Mouse (Mus musculus) stomach, embryonic 15.5 days (tissue): ENCODE data around the gene Rfx2. TPM values are rescaled to one million over a fixed set of nuclear protein-coding genes. Genes with fewer than 3 reads are reported as not detected.

Experiments used
- ATAC-seq: fragments of 200-750 bp; cut with Nextera tagmentation; 2 replicates; pipeline ENCODE4 v1.8.0; 2017; ENCODE audit warnings: low read depth, moderate number of reproducible peaks, moderate TSS enrichment; ENCODE audit not compliant: insufficient read depth, low FRiP score
- H3K27ac ChIP-seq: fragments of 300-500 bp; sonication (generic); 2 replicates; pipeline ENCODE4 v1.5.1; 2015; ENCODE audit warnings: mild to moderate bottlenecking, inconsistent platforms
- H3K27me3 ChIP-seq: fragments of 300-500 bp; sonication (generic); replicated peaks from 2 replicates; pipeline ENCODE4 v1.6.1; 2015; ENCODE audit warnings: inconsistent platforms
- H3K36me3 ChIP-seq: fragments of 300-500 bp; sonication (generic); 2 replicates; pipeline ENCODE4 v1.6.1; 2015; ENCODE audit warnings: inconsistent platforms
- H3K4me1 ChIP-seq: fragments of 300-500 bp; sonication (generic); 2 replicates; pipeline ENCODE4 v1.6.1; 2015; ENCODE audit warnings: inconsistent platforms
- H3K4me2 ChIP-seq: fragments of 300-500 bp; sonication (generic); 2 replicates; pipeline ENCODE4 v1.6.1; 2015; ENCODE audit warnings: mild to moderate bottlenecking, inconsistent platforms
- H3K4me3 ChIP-seq: fragments of 300-500 bp; sonication (generic); replicated peaks from 2 replicates; pipeline ENCODE4 v1.5.1; 2015; ENCODE audit warnings: inconsistent platforms
- H3K9ac ChIP-seq: fragments of 300-500 bp; sonication (generic); 2 replicates; pipeline ENCODE4 v1.6.1; 2015; ENCODE audit warnings: inconsistent platforms
- H3K9me3 ChIP-seq: fragments of 300-500 bp; sonication (generic); 2 replicates; pipeline ENCODE4 v1.6.1; 2016; ENCODE audit warnings: inconsistent platforms
- WGBS: fragments of 180-500 bp; shearing (Covaris S2); methylation state at CpG from one replicate; pipeline ENCODE4 v1.1.7; 2015; 5-methylcytosine and 5-hydroxymethylcytosine counted together
- polyA plus RNA-seq: library from polyadenylated mRNA; unstranded; fragments of >200 nt; fragmentation: Nextera tagmentation; extraction: Ambion mirVana; gene quantifications from 2 replicates; pipeline ENCODE4 v1.2.1, GENCODE M21; 2015

Rfx2 gene
- polyA plus RNA-seq, 1 experiment from 2014 or later: 6.6 TPM

- Histone ChIP-seq H3K27ac (no peak overlapping the region), H3K27me3 (no peaks in the 10 kb centered on the region), H3K4me2 (no peak overlapping the region), H3K9ac (no peak overlapping the region), H3K4me1 (no peaks in the 10 kb centered on the region; the same call in 1 of the 2 replicates), H3K36me3 (no peaks in the 10 kb centered on the region), H3K9me3 (no peaks in the 10 kb centered on the region), H3K4me3 (no peak overlapping the region)
- 75% methylated on average over 17 of the region's 17 CpGs for WGBS
- no peak for ATAC-seq
These were observed 90.6 kb downstream of the Rfx2 start for GRCm38 (mm10) chr17:56740118-56740787.

GRCm38 (mm10) chr17:56738221-56738620, 92.6 kb downstream of the Rfx2 start:
- Histone ChIP-seq H3K9me3 (no peaks in the 10 kb centered on the region), H3K27ac (no peak overlapping the region), H3K4me3 (no peak overlapping the region), H3K9ac (no peak overlapping the region), H3K4me1 (no peaks in the 10 kb centered on the region; the same call in 1 of the 2 replicates), H3K36me3 (no peaks in the 10 kb centered on the region), H3K27me3 (no peaks in the 10 kb centered on the region), H3K4me2 (no peak overlapping the region)
- no peak for ATAC-seq
- WGBS: 73% methylated on average over 10 of the region's 10 CpGs

- no peak overlapping the region for H3K4me3 ChIP-seq
- H3K9ac ChIP-seq: no peak overlapping the region
- H3K36me3 ChIP-seq: no peaks in the 10 kb centered on the region
- ATAC-seq: no peak
- 46% methylated on average over 8 of the region's 8 CpGs for WGBS
- no peak overlapping the region for H3K27ac ChIP-seq
- no peaks in the 10 kb centered on the region for H3K27me3 ChIP-seq
- H3K4me2 ChIP-seq: no peak overlapping the region
- no peaks in the 10 kb centered on the region for H3K4me1 ChIP-seq
- H3K9me3 ChIP-seq: no peaks in the 10 kb centered on the region
These were observed 94.3 kb downstream of the Rfx2 start for GRCm38 (mm10) chr17:56736534-56736933.

GRCm38 (mm10) chr17:56729656-56730055, 101.2 kb downstream of the Rfx2 start:
- Histone ChIP-seq H3K4me3 (no peak overlapping the region), H3K36me3 (no peaks in the 10 kb centered on the region), H3K9ac (no peak overlapping the region), H3K27ac (no peak overlapping the region), H3K9me3 (no peaks in the 10 kb centered on the region), H3K4me2 (no peak overlapping the region), H3K4me1 (peaks cover 29% of the 10 kb centered on the region), H3K27me3 (0 out of 2 replicates have a peak, but pooled peaks cover 3% of the 10 kb centered on the region)
- no peak for ATAC-seq
- WGBS: 65% methylated on average over 2 of the region's 2 CpGs

- Histone ChIP-seq H3K27ac (no peak overlapping the region), H3K9ac (no peak overlapping the region), H3K4me3 (no peak overlapping the region), H3K4me2 (no peak overlapping the region), H3K36me3 (peaks cover under 1% of the 10 kb centered on the region; the same call in 1 of the 2 replicates), H3K9me3 (no peaks in the 10 kb centered on the region), H3K27me3 (0 out of 2 replicates have a peak, but pooled peaks cover 3% of the 10 kb centered on the region), H3K4me1 (peaks cover 29% of the 10 kb centered on the region)
- 61% methylated on average over 6 of the region's 6 CpGs for WGBS
- no peak for ATAC-seq
These were observed 101.7 kb downstream of the Rfx2 start for GRCm38 (mm10) chr17:56729151-56729550.

- Histone ChIP-seq H3K36me3 (peaks cover 5% of the 10 kb centered on the region; the same call in 1 of the 2 replicates), H3K9ac (0 out of 2 replicates have a peak overlapping the region, but pooled peaks have one; percentile 16), H3K27me3 (0 out of 2 replicates have a peak, but pooled peaks cover 3% of the 10 kb centered on the region), H3K4me3 (no peak overlapping the region), H3K4me1 (peaks cover 32% of the 10 kb centered on the region), H3K27ac (peak overlapping the region; percentile 46), H3K4me2 (peak overlapping the region; percentile 25; the same call in 1 of the 2 replicates), H3K9me3 (no peaks in the 10 kb centered on the region)
- 6% methylated on average over 12 of the region's 12 CpGs for WGBS
- peak; percentile 33; the same call in 1 of the 2 replicates for ATAC-seq
These were observed 102.7 kb downstream of the Rfx2 start for GRCm38 (mm10) chr17:56728117-56728516.

GRCm38 (mm10) chr17:56727659-56728058, 103.2 kb downstream of the Rfx2 start:
- Histone ChIP-seq H3K4me1 (peaks cover 33% of the 10 kb centered on the region), H3K9me3 (no peaks in the 10 kb centered on the region), H3K9ac (no peak overlapping the region), H3K4me2 (peak overlapping the region; percentile 25; the same call in 1 of the 2 replicates), H3K27ac (peak overlapping the region; percentile 46), H3K4me3 (no peak overlapping the region), H3K27me3 (0 out of 2 replicates have a peak, but pooled peaks cover 3% of the 10 kb centered on the region), H3K36me3 (peaks cover 7% of the 10 kb centered on the region; the same call in 1 of the 2 replicates)
- ATAC-seq: no peak
- 8% methylated on average over 12 of the region's 12 CpGs for WGBS

- Histone ChIP-seq H3K4me1 (peaks cover 33% of the 10 kb centered on the region), H3K4me2 (no peak overlapping the region), H3K27ac (peak overlapping the region; percentile 46), H3K9me3 (no peaks in the 10 kb centered on the region), H3K27me3 (0 out of 2 replicates have a peak, but pooled peaks cover 3% of the 10 kb centered on the region), H3K9ac (no peak overlapping the region), H3K36me3 (peaks cover 11% of the 10 kb centered on the region; the same call in 1 of the 2 replicates), H3K4me3 (no peak overlapping the region)
- ATAC-seq: 0 out of 2 replicates have a peak, but pooled peaks have one; percentile 6
- 12% methylated on average over 7 of the region's 7 CpGs for WGBS
These were observed 103.7 kb downstream of the Rfx2 start for GRCm38 (mm10) chr17:56727029-56727649.

Other genes starting within 250 kb of the Rfx2 start
- 77.9 and 82.7 TPM in 2 replicates for gene Safb2, start 246.4 kb downstream of the Rfx2 start, polyA plus RNA-seq
- 95.8 and 106 TPM in 2 replicates for gene Safb, start 246.2 kb downstream of the Rfx2 start, polyA plus RNA-seq
- gene 2410015M20Rik, start 221.2 kb downstream of the Rfx2 start, polyA plus RNA-seq: 230 and 238 TPM in 2 replicates
- 1,749 and 1,789 TPM in 2 replicates for gene Rpl36, start 217.6 kb downstream of the Rfx2 start, polyA plus RNA-seq
- gene Lonp1, start 204.1 kb downstream of the Rfx2 start, polyA plus RNA-seq: 59.1 and 59.2 TPM in 2 replicates
- 0.30 and 0.48 TPM in 2 replicates for gene Catsperd, start 202.9 kb downstream of the Rfx2 start, polyA plus RNA-seq
- 75.9 and 81.6 TPM in 2 replicates for gene Ranbp3, start 157.7 kb downstream of the Rfx2 start, polyA plus RNA-seq
- 437 and 463 TPM in 2 replicates for gene Ndufa11, start 113.2 kb downstream of the Rfx2 start, polyA plus RNA-seq
- 16.9 and 21.5 TPM in 2 replicates for gene Vmac, start 113.0 kb downstream of the Rfx2 start, polyA plus RNA-seq
- 13.3 and 14.7 TPM in 2 replicates for gene Nrtn, start 73.5 kb downstream of the Rfx2 start, polyA plus RNA-seq
- 40.1 and 48.2 TPM in 2 replicates for gene Dus3l, start 66.3 kb downstream of the Rfx2 start, polyA plus RNA-seq
- gene Prr22, start 60.8 kb downstream of the Rfx2 start, polyA plus RNA-seq: 1.3 and 1.4 TPM in 2 replicates
- gene Acsbg2, start 43.4 kb upstream of the Rfx2 start, polyA plus RNA-seq: not detected in 2 replicates
- 0.31 and 0.63 TPM in 2 replicates for gene 1700061G19Rik, start 44.5 kb upstream of the Rfx2 start, polyA plus RNA-seq
- gene Mllt1, start 104.4 kb upstream of the Rfx2 start, polyA plus RNA-seq: 39.8 and 43.7 TPM in 2 replicates
- gene Acer1, start 151.1 kb upstream of the Rfx2 start, polyA plus RNA-seq: 0.06 and 0.15 TPM in 2 replicates
- gene Clpp, start 159.3 kb upstream of the Rfx2 start, polyA plus RNA-seq: 144 and 147 TPM in 2 replicates
- 36.6 and 38.9 TPM in 2 replicates for gene Alkbh7, start 166.3 kb upstream of the Rfx2 start, polyA plus RNA-seq
- gene Pspn, start 169.0 kb upstream of the Rfx2 start, polyA plus RNA-seq: 0.32 and 0.43 TPM in 2 replicates
- gene Gtf2f1, start 180.3 kb upstream of the Rfx2 start, polyA plus RNA-seq: 58.2 and 61.1 TPM in 2 replicates
- 0.51 and 0.58 TPM in 2 replicates for gene Gm17949, start 180.5 kb upstream of the Rfx2 start, polyA plus RNA-seq
- gene Khsrp, start 200.5 kb upstream of the Rfx2 start, polyA plus RNA-seq: 39.4 and 41.0 TPM in 2 replicates
- gene Slc25a41, start 210.6 kb upstream of the Rfx2 start, polyA plus RNA-seq: not detected in 2 replicates
- gene Crb3, start 228.1 kb upstream of the Rfx2 start, polyA plus RNA-seq: 50.8 and 60.8 TPM in 2 replicates
- gene Slc25a23, start 228.8 kb upstream of the Rfx2 start, polyA plus RNA-seq: 8.7 and 10.0 TPM in 2 replicates
- 6.3 and 8.2 TPM in 2 replicates for gene Dennd1c, start 247.5 kb upstream of the Rfx2 start, polyA plus RNA-seq